Mouse (Mus musculus) urinary bladder, postnatal 10 days (tissue): ENCODE data around the gene Synpo2.

ENCODE experiments used
- DNase-seq: peaks from one replicate; pipeline ENCODE4 v3.0.0; 2022; ENCODE audit warnings: low spot score

Synpo2 gene

GRCm38 (mm10) chr3:123166450-123166849, 69.5 kb downstream of the Synpo2 start:
- DNase-seq = no peak

GRCm38 (mm10) chr3:123164183-123164582, 71.8 kb downstream of the Synpo2 start:
- DNase-seq = no peak

GRCm38 (mm10) chr3:123163192-123163523, 72.8 kb downstream of the Synpo2 start:
- no peak for DNase-seq

- DNase-seq = no peak
Observed at GRCm38 (mm10) chr3:123162289-123163191, 73.4 kb downstream of the Synpo2 start.

- no peak for DNase-seq
Observed at GRCm38 (mm10) chr3:123160792-123161191, 75.2 kb downstream of the Synpo2 start.

GRCm38 (mm10) chr3:123159139-123159824, 76.7 kb downstream of the Synpo2 start:
- no peak for DNase-seq

- DNase-seq = no peak
Observed at GRCm38 (mm10) chr3:123158579-123158978, 77.4 kb downstream of the Synpo2 start.

- DNase-seq = no peak
Observed at GRCm38 (mm10) chr3:123153337-123153736, 82.6 kb downstream of the Synpo2 start.

- no peak for DNase-seq
Observed at GRCm38 (mm10) chr3:123152911-123153310, 83.0 kb downstream of the Synpo2 start.

- no peak for DNase-seq
Observed at GRCm38 (mm10) chr3:123150523-123151135, 85.3 kb downstream of the Synpo2 start.

GRCm38 (mm10) chr3:123149380-123150162, 86.4 kb downstream of the Synpo2 start:
- DNase-seq = no peak

- no peak for DNase-seq
Observed at GRCm38 (mm10) chr3:123148641-123149040, 87.3 kb downstream of the Synpo2 start.

GRCm38 (mm10) chr3:123146557-123146956, 89.4 kb downstream of the Synpo2 start:
- DNase-seq = no peak

- no peak for DNase-seq
Observed at GRCm38 (mm10) chr3:123145942-123146341, 90.0 kb downstream of the Synpo2 start.

- no peak for DNase-seq
Observed at GRCm38 (mm10) chr3:123143412-123143811, 92.5 kb downstream of the Synpo2 start.

- DNase-seq = no peak
Observed at GRCm38 (mm10) chr3:123142298-123142697, 93.7 kb downstream of the Synpo2 start.

- DNase-seq = no peak
Observed at GRCm38 (mm10) chr3:123141069-123141468, 94.9 kb downstream of the Synpo2 start.

- no peak for DNase-seq
Observed at GRCm38 (mm10) chr3:123140134-123140533, 95.8 kb downstream of the Synpo2 start.

- no peak for DNase-seq
Observed at GRCm38 (mm10) chr3:123139619-123140018, 96.3 kb downstream of the Synpo2 start.

GRCm38 (mm10) chr3:123138274-123139003, 97.5 kb downstream of the Synpo2 start:
- DNase-seq = no peak

GRCm38 (mm10) chr3:123132101-123132500, 103.8 kb downstream of the Synpo2 start:
- DNase-seq = no peak
